Mouse (Mus musculus): ENCODE data around the gene Ubac1.
A peak's percentile ranks its signal among the peaks of the same experiment; 100 is the strongest.

Gene Ubac1

DNA sequence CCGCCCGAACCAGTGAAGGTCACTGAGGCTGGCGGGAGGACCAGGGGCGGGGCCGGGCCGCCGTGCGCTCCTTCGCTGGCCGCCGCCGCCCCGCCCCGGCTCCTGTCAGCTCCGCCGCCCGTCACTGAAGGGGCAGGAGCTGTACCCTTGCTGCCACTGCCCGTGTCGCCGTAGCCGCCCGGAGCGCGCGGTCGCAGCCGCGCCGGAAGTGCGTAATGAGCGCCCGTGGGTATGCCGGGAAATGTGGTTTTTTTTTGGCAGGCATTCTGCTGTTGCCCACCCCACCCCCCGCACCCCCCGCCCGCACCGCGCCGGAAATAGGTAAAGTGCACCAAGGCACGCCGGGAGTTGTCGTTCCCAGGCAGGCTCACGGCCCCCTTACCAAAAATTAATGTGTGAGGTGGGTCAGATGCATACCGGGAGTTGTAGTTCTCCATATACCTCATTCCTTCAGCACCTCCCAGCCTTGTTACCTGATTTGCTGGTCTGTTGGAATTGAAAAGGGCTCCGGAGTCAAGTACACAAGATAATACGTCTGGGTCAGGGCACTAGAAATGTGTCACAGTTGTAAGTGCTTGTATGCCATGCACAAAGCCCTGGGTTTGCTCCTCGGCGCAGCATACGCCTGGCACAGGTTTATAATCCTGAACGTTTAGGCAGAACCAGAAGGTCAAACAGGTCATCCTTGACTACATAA, at the start of gene Ubac1:
Gene Ubac1 (minus strand): TSS at position 187 of the 697 bp plus-strand sequence.
- peak; percentile 89 for DNase-seq (ENCODE audit: low spot score)

DNA sequence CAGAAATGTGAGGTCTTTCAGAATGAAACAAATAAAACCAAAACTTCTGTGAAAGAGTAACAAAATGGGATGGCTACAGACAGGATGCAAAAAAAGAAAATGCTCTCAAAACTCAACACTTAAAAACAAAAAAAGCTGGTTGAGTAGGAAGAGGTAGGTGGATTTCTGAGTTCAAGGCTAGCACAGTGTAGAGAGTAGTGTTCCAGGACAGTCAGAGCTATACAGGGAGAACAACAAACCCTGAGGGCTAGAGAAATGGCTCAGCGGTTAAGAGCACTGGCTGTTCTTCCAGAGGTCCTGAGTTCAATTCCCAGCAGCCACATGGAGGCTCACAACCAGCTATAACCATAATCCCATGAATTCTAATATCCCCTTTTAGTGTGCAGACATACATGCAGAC, 47.0 kb upstream of the Ubac1 start:
- DNase-seq (ENCODE audit: low spot score): no peak

DNA sequence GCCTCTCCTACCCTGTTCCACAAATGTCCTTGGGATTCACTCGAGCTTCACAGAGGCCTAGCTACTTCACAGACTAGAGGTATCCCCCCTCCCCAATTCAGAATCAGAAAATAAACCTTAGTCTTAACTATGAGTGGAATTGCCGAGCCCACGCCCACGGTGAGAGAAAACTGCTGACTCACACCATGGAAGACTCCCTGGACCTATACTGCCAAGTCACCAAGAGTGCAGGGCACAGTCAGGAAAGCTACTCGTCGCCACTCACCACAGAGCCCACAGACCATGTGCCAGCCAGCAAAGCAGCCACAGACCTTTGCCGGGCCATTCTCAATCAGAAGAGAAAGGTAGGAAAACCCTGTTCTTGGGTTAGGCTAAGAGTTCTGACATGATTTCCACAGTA, 46.6 kb upstream of the Ubac1 start:
- no peak for DNase-seq (ENCODE audit: low spot score)

DNA sequence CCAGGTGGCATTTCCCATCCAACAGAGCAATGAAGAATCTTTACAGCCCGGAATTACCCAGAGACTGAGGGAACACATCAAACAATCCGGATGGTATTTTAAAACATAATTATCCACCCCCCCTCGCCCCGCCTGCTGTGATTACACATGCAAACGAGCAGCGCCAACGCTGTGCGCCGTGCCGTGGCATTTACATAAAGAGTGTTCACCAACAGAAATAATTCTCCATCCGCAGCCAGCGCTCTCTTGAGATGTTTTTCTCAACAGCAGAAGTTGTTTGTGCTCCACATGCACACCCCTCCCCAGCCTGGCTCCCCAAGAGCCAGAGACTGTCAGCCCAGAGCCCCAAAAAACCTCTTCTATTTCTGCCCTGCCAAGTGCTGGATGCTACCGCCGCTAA, 45.0 kb upstream of the Ubac1 start:
- no peak for DNase-seq (ENCODE audit: low spot score)

DNA sequence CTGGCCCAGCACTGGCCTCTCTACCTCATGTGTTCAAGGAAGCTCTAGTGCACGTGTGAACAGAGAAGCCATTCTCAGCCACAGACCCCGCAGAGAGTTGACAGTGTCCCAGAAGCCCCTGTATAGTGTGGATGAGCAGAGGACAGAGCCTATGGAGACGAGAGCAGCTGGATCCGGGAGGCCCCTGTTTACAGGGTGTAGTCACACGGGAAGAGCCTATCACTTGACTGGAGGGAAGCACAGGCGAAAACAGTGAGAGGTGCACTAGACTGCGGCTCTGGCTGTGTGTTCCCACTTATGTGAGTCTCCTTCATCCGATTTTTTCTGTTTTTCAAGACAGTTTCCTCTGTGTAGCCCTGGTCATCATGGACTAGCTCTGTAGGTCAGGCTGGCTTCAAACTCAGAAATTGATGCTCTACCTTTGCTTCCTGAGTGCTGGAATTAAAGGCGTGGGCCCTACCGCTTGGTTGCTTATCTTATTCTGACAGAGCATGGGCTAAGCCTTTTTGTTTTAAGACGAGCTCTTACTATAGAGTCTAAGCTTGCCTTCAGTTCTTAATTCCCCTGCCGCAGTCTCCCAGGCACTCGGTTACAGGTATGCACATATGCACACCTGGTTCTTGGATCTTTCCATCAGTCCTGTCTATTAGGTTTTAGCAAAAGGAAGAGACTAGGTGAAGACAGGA, 41.3 kb upstream of the Ubac1 start:
- no peak for DNase-seq (ENCODE audit: low spot score)

DNA sequence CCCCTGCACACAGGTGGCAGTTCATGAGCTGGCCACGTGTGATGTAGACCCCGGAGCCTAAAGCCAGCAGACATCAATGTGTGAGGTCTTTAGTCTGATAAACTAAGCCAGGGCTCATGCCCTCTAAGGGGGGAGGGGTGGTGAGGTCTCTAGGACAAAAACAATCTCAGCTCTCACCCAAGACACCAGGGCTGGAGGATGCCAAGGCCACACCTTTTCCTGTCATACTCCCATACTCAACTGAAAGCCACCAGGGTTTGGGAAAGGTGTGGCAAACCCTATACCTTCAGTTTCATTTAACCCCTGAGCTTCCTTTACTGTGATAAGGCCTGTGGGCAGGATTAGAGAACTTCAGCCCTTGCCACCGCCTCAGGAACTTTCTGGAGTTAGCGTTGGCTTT, 40.7 kb upstream of the Ubac1 start:
- DNase-seq (ENCODE audit: low spot score): peak; percentile 27

DNA sequence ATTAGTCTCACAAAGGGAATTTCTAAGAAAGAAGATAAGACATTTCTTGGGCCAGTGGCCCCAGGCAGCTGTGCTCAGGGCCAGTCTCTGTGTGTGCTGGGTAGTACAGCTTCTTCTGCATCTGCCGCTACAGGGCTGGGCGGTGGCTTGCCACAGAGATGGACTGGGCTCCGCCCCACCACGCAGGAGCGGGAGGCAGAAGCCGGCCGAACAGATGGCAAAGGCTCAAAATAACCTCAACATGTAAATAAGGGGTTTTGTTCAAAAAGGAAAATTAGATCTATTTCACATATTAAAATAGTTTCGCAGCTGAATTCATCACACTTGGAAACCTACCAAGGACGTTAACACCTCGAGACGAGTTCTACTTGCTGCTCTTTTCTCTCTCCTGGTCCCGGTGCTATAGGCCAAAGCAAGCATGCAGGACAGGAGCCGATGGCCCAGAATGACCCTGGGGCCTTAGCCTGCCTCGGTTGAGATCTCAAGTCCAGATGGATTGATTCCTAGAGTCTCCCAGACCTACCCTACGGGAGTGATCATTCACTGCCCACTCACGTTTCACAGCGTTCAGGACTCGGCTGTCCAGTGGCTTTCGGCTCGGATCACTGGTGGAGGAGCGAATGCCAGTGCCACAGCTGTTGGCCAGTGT, 39.6 kb upstream of the Ubac1 start:
- DNase-seq (ENCODE audit: low spot score): peak; percentile 11

DNA sequence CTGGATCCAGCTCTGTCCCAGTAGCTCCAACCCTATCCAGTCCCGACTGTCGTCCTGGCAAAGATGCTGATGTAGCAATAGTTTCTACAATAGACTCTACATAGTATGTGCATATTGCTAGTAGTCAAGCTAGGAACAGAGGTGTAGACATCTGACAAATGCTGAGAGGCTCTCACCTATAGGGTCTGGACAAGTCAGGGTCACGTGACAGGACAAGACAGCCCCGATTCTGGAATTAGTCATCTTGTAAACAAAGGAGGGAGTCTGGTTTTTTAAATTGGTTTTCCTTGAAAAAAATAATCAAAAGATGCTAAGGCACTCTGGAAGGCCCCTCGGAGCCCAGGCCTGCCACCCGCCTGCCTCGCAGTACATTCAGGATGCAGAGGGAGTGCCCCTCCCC, 35.5 kb upstream of the Ubac1 start:
- DNase-seq (ENCODE audit: low spot score): no peak

DNA sequence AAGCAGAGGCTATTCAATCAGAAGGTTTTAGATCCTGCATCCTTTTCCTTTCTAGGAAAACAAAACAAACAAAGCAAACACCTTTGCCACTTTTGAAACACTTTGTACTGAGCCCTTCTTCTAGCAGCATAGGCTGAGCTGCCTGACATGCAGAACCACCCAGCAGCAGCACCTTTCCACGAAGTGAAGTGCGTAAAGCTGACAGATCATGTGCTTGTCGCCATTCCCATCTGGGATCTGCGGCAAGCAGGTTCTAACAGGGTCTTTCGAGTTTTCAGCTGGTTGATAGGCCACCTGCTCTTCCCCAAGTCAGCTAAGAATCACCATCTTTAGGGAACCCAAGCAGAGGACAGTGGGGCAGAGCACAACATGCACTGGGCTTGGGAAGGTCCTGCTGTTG, 34.7 kb upstream of the Ubac1 start:
- DNase-seq (ENCODE audit: low spot score): no peak

DNA sequence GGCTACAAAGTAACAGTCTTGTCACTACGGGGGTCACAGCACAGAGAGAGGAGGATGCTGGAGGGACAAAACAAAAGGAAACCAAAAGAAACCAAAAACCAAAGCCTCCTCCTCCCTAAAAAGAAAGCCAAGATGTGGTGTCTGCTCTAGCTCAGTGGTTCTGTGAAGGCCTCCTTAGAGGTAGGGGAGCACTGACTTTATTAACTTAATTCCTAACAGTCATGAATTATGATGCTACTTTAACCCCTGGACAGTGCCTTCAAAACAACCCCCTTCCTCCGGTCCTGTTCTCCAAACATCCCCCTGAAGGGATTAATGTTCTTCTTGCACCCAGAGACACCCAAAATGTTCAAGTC, 34.2 kb upstream of the Ubac1 start:
- DNase-seq (ENCODE audit: low spot score): no peak

DNA sequence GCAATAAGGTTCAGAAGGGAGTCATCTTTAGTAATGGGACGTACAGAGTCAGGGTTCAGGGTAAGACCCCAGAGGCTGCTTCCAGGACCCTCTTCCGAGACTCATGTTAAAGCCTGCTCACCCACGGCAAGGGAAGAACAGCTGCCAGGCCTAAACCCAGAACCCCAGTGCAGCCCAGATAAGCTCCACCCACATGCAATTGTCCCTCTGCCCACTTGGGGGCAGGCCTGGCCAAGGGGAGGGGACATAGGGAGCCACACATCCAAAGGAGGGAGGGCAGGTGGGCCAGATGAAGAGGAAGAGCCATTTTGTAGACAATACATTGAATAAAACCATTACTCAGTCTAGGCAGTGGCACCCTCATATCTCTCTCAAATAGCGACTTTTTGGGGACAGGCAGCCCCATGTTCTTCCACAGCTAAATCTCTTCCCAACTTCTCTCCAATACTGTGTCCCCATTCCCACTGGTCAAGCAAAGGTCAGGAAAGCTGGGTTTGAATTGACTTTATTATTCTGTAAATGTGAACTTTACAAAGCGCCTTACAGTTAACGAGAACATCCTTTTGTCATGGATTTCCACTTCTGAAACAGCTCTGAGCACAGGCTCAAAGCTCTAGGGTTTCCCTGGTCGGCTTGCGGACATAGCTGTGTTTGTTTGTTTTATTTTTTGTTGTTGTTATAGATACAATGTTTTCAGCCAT, 33.6 kb upstream of the Ubac1 start:
- peak; percentile 78 for DNase-seq (ENCODE audit: low spot score)

DNA sequence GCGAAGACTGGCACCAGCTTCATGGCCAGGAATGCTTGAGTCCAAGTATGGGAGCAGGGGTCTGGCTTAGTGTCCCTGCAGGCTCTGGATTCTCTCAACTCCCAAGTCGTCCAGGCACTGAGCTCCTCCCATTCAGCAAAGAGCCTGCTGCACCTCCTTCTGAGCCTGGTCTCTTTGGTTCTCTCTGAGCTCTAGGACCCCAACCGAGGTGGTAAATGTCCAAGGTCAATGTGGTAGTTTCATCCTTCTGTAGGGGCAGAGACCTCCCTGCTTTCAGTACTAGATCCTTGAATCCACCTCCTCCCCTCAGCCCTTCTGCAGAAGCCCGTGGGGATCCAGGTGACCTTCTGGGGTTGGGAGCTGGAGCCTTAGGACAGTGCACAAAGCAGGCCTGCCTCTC, 31.3 kb upstream of the Ubac1 start:
- no peak for DNase-seq (ENCODE audit: low spot score)

DNA sequence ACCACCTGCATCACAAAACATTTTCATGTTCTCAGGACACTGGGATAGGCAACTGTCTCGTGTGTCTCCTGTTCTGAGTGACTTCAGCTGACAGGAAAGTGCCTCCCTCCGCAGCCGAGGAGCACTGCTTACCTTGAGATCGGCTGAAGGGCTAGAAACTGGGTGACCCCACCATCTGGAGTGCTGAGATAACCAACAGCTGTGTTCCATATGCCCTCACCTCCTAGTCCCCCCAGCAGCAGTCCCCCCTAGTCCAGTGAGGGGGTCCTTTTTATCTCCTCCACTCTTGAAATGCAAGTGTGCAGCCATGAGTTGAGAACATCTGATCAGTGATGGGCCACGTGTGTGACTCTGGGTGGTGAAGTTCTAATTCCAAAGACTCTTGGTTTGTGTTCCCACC, 27.3 kb upstream of the Ubac1 start:
- DNase-seq (ENCODE audit: low spot score): no peak

DNA sequence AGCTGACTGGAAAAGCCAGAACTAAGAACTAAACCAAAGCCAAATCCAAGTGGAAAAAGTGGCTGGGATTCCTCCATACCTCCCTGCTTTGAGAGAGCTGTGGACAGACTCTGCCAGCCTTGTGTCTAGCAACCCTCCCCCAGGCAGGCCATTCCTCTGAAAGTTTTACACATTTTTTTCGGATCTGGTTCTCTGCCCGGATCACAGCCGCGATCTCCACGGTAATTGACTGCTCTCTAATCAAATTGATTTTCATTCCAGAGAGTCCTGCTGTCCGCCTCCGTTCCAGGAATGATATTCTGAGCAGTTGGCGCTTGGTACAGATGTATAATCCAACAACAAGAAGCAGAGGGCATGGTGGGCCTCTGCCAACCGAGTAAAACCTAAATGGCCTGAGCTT, 22.7 kb upstream of the Ubac1 start:
- no peak for DNase-seq (ENCODE audit: low spot score)

DNA sequence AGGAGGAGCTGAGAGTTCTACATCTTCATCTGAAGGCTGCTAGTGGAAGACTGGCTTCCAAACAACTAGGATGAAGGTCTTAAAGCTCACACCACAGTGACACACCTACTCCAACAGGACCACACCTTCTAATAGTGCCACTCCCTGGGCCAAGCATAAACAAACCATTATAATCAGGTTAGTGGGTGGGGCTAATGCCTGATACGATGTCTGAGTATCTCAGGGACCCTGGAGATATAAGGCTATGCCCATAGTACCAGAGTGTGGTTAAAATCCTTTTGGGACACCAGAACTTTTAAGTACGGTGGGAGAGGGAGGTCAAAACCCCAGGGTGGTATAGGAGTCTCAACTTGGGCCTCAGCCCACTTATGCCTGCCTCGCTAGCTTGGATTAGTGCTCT, 21.1 kb upstream of the Ubac1 start:
- DNase-seq (ENCODE audit: low spot score): no peak

DNA sequence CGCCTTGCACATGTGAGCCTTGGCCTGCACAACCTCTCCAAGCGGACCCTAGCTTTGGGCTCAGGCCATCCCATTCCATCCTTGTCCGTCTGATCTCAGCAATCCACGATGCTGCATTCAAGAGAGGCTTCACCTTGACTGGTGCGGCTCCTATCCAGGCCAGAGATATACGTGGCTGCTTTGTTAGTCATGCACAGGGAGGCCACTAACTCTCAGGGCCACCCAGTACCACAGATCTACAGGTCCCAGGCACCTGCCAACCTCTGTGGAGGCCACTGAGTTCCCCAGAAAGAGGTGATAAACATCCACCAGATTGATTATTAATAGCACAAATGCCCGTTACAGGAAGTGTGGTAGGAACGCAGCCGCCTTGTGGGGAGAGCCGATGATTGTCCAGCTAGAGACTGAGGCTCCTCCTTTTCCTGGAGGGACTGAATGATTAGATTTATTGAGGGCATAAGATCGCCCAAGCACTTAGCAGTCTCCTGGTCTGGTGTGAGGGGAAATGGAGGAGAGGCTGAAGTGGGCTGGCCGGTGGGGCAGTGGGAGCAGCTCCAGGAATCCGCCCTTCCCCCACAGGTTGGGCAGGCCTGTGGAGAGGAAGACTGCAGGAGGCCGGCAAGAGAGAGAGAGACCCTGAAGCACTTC, 19.7 kb upstream of the Ubac1 start:
- DNase-seq (ENCODE audit: low spot score): no peak

DNA sequence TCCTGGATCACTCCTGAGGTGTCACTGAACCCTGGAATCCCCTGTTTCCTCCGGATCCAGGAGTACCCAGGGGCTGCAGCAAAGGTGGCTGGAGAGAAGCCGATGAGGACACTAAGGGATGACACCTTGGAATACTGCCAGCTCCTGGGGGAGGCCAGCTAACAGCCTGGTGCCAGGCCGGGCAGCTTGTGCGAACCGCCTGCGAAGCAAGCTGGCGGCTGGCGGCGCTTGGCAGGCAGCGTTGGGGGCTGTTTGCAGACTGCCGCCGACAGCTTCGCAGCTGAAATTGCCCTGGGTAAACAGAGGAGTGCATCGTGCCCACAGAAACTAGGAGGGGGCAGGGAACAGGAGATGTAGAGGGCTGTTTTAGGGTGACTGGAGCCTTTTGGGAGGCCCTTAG, 18.4 kb upstream of the Ubac1 start:
- DNase-seq (ENCODE audit: low spot score): no peak

DNA sequence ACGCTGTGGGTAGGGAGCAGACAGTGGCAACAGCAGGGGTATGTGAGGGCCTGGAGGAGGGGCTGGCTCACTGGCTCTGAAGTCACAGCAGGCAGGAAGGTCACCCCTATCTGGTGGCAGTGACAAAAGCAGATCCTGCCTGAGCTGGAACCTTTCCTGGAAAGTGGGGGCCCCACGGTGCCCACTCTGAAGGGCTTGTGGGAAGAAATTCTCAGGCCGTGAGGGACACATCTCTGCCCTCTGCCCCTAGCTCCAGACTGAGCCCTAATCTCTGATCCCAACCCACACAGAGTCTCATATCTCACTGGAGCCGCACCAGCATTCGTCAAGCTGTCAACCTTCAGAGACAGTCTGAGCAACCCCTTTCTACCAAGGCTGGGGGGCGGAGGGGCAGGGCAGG, 15.8 kb upstream of the Ubac1 start:
- DNase-seq (ENCODE audit: low spot score): no peak

DNA sequence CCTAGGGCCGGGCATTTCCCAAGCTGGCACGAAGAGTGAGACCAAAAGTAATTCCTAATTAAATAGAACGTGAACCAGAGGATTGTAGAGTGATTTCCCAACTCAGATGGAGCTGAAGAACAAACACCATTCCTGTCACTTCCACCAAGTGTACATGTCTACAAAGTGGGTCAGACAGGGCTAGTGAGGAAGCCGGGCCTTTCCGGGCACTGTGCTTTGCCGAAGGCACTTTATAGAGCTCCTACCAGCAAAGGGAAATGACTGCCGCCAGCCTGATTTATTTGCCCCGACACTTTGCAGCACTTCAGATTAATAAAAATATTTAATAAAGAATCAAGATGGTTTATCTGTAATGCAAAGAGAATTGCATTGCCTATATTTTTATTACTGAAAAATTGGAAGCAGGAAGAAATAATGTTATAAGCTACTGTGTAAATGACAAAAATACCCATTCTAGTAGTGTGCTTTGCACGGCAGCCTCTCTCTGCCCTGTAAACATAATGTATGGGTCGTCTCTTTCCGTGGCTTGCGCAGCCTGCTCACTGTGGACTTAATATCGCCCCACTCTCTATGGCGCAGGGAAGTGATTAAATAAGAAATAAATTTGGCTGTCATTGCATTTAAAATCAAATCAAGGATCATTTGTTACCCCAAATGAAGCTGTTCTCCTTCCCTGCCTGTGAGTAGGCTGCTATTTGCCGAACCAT, 12.9 kb upstream of the Ubac1 start:
- DNase-seq (ENCODE audit: low spot score): no peak

DNA sequence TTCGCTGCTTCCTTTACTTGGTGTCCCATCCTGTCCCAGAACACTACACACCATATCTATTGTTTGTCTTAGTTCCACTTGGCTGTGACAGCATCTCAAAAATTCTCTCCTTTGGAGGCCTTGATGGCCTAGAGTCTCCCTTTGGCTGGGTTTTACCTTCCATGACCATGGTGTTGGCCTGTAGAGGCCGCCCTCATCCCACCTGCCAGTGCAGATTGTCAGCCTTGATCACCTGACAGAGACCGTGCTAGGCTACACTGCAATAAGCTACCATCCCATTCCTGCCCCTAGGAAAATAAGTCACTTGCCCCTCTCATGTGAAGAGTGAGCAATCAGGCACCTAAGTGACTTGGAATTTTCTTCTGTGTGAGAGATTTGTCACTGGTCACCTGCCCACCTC, 8.7 kb upstream of the Ubac1 start:
- no peak for DNase-seq (ENCODE audit: low spot score)

DNA sequence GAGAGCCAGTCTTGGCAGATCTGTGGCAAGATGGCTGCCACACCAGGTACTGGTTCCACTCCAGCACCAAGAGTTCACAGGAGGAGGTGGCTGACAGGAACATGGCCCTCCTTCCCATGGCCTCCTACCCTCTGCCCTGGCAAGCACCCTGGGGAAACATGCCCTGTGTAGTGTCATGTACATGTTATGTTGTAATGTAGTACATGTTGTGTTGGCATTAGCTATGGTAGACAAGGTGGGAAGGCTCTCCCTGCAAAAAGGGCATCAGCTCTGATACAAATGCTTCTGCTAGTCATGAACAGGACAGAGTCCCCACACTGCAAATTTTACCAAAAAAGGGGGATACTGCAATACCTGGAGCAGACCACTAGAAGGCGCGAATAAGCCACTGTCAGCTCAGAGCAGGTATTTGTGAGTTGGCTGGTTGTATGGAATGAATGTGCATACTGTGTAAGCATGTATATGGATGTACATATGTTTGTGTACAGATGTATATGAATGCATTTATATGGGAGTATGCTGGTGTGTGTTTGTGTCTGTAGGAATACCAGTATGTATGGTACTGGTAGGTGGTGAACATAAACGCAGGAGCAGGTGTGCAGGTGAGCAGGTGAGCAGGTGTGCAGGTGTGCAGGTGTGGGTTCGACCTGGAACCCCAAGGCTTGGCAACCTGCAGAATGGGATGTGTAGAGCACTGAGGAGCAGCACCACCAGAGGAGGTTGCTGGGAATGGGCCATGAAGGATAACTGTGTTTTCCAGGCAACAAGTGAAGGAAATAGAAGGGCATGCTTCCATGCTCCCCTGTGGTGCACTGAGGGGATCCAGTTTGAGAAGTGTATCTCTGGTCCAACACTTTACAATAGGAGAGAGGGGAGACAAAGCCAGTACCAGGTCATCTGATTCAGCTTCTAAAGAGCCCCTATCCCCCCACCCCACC, 2.9 kb upstream of the Ubac1 start:
- peak; percentile 22 for DNase-seq (ENCODE audit: low spot score)
